Mouse (Mus musculus) CD4-positive naive resting alpha-beta T cell, adult 76 days (primary cell): ENCODE results near the gene Rs1. TPM values are rescaled to one million over a fixed set of nuclear protein-coding genes. Genes with fewer than 3 reads are reported as not detected.

Source experiments
- total RNA-seq: library from RNA; stranded (reverse); gene quantifications from one replicate; pipeline ENCODE4 v1.2.4, GENCODE M21; 2023

Rs1 gene
- not detected for total RNA-seq

GRCm38 (mm10) chrX:160767713-160768112, at the start of gene Rs1:
Gene Rs1 (plus strand): TSS chrX:160768013.

GRCm38 (mm10) chrX:160735650-160736049, 32.2 kb upstream of the Rs1 start, which contains the start of gene Ppef1:
Gene Ppef1 (minus strand): TSS chrX:160735765.

Other genes starting within 250 kb of the Rs1 start
- not detected for gene Ppef1, start 32.2 kb upstream of the Rs1 start, total RNA-seq
- 0.64 TPM for gene Gja6, start 139.0 kb downstream of the Rs1 start, total RNA-seq
- gene Cdkl5, start 226.7 kb downstream of the Rs1 start, total RNA-seq = 2.7 TPM